Mouse (Mus musculus): ENCODE measurements at regions not wholly inside any gene's neighbourhood (a gene's known extent, or its start where the extent isn't known, plus 50 kb on each side); places are given as distances from the start of the nearest gene placed in this dataset.

GRCm38 (mm10) chr2:146764313-146765255 lies 91.1 kb upstream of the Kiz start:
- ChIA-PET CTCF (no interaction called here), POLR2A (no interaction called here)
- peaks cover 11% of the 10 kb centered on the region for H3K27me3 ChIP-seq
- in situ Hi-C loops (cut with MboI; ENCODE audit: low pct_unique_long_range_greater_than_20kb): no loop called here
- DNase-seq (ENCODE audit: low read depth, low spot score) (no peak), ATAC-seq (no peak)
- no peak for TF ChIP-seq CTCF (IDR thresholded peaks at IDR 0.05)

DNA sequence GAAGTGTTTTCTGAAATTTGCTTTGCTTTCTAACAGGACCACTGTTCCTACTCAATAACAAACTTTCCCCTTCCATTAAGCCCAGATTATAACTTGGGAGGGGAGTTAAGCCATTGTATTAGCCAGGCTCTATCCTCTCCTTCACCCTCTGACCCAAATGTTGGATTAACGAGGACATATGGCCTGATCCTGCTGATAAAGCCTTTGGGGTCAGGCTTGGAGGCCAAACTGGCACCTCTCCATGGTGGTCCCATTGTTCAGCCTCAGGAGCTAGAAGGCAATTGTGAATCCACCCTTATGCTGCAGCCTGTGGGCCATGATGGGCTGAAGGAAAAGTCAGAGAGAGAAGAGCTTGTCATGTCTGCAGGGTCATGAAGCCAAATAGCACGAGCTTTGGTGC lies 80.8 kb upstream of the Kiz start:
- in situ Hi-C loops (cut with MboI; ENCODE audit: low pct_unique_long_range_greater_than_20kb): no loop called here
- DNase-seq (ENCODE audit: low read depth, low spot score) (no peak), ATAC-seq (no peak)
- no peak for TF ChIP-seq CTCF (IDR thresholded peaks at IDR 0.05)
- ChIA-PET CTCF (interaction anchor here (0.7 kb wide), 1 partner anchor 13 kb away, joined by 3 read pairs; no protein-coding TSS in a partner anchor), POLR2A (no interaction called here)
- peaks cover 11% of the 10 kb centered on the region for H3K27me3 ChIP-seq

GRCm38 (mm10) chr2:146787132-146787810 lies 68.4 kb upstream of the Kiz start:
- POLR2A ChIA-PET: no interaction called here
- in situ Hi-C loops (cut with MboI; ENCODE audit: low pct_unique_long_range_greater_than_20kb): no loop called here
- ATAC-seq (no peak), DNase-seq (ENCODE audit: low read depth, low spot score) (no peak)
- CTCF ChIA-PET: interaction anchor here (0.6 kb wide), 1 partner anchor 13 kb away, joined by 3 read pairs; no protein-coding TSS in a partner anchor
- H3K27me3 ChIP-seq: peaks cover 3% of the 10 kb centered on the region
- TF ChIP-seq CTCF (IDR thresholded peaks at IDR 0.05): no peak

DNA sequence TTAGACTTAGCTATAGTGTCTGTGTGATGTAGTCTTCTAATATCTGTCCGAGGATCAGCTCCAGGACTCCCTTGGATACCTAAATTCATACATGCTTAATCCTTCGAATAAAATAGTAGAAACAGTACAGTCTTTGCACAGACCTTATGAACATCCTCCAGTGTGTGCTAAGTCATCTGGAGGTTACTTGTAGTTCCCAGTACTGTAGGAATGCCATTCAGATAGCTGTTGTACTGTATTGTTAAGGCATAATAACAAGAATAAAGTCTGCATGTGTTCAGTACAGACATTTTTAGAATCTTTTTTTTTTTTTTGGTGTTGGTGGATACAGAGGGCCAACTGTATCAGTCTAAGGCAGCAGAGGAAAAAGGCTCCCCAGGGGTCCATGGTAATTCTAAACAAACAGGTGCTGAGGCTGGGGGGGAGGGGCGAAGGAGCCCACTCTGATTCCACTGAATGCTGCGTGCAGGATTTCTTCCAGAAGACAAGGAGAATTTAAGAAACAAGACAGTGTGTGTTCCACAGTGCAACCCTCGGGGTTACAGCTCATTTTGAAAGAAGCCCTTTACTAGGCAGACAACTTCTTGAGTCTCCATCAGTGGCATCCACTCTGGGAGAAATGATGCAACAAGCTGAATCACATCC lies 67.7 kb upstream of the Kiz start:
- DNase-seq (ENCODE audit: low read depth, low spot score): no peak
- ChIA-PET POLR2A (no interaction called here), CTCF (no interaction called here)
- TF ChIP-seq CTCF (IDR thresholded peaks at IDR 0.05): no peak
- ATAC-seq: no peak
- in situ Hi-C loops (cut with MboI; ENCODE audit: low pct_unique_long_range_greater_than_20kb): no loop called here
- no peaks in the 10 kb centered on the region for H3K27me3 ChIP-seq

DNA sequence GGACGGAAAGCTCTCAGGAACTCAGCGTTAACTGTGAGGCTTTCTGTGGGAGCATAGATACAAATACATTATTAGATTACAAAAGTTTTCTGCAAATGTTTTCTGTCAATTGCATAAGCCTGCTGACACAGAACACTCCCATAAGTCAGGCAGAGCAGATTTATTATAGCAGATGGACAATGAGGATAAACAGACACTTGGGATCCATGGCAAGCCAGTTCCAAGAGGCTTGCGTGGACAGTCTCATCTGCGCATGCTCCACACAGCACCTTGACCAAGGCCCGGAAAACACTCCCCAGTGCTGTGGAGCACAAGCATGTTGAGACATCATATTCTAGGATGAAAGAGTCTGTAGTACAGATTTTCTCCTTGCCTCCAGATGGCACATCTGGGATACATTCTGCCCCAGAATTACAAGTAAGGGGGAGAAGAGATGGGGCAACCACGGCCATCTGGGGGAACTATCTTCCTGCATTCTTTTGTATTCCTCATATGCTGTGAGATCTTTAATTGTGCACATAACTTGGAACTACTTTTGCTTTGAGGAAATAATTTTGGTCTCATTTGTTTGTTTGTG lies 62.7 kb upstream of the Kiz start:
- no peaks in the 10 kb centered on the region for H3K27me3 ChIP-seq
- no peak for TF ChIP-seq CTCF (IDR thresholded peaks at IDR 0.05)
- DNase-seq (ENCODE audit: low read depth, low spot score) (no peak), ATAC-seq (no peak)
- POLR2A ChIA-PET: no interaction called here
- in situ Hi-C loops (cut with MboI; ENCODE audit: low pct_unique_long_range_greater_than_20kb): no loop called here
- CTCF ChIA-PET: no interaction called here

DNA sequence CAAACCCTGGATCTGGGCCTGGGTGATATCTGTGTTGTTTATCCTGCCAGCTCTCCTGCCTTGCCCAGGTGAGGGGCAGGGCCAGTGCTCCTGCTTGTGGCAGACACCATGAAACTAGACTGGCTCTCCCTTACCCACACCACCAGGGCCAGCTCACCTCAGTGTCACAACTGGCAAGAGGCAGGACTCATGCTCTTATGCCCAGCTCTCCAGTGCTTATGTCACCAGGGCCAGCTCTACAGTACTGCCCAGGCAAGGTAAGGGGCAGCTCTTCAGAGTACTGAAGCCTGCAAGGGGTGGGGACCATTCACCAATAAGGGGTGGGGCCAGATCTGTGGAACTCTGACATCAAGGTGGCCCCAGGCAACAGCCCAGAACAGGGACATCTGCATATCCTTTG lies 52.7 kb upstream of the Kiz start:
- DNase-seq (ENCODE audit: low read depth, low spot score) (no peak), ATAC-seq (no peak)
- POLR2A ChIA-PET: no interaction called here
- H3K27me3 ChIP-seq: peaks cover 17% of the 10 kb centered on the region
- no peak for TF ChIP-seq CTCF (IDR thresholded peaks at IDR 0.05)
- in situ Hi-C loops (cut with MboI; ENCODE audit: low pct_unique_long_range_greater_than_20kb): no loop called here
- CTCF ChIA-PET: no interaction called here
